Mouse (Mus musculus) frontal cortex, adult 2 months (tissue): ENCODE measurements around the gene Car5a. TPM values are rescaled to one million over a fixed set of nuclear protein-coding genes. Genes with fewer than 3 reads are reported as not detected.

ENCODE experiments used
- DNase-seq, 2 experiments: peaks; one replicate each; pipeline ENCODE4 v3.0.0; 2022; ENCODE audit warnings: low spot score in 1 of 2; ENCODE audit errors: extremely low spot score in 1 of 2
- polyA plus RNA-seq: library from polyadenylated mRNA; depleted of rRNA; stranded (reverse); fragments of >200 nt; gene quantifications from 2 replicates; pipeline ENCODE4 v1.2.3, GENCODE M21; 2012

Gene Car5a
- polyA plus RNA-seq, 1 experiment = 0.34 TPM

- DNase-seq = no peak
Measured at GRCm38 (mm10) chr8:121908378-121909147, 36.1 kb downstream of the Car5a start.

- DNase-seq = peak; percentile 88 to 96
Measured at GRCm38 (mm10) chr8:121907587-121908248, 37.0 kb downstream of the Car5a start, which contains the start of gene Slc7a5. TSS of gene Slc7a5 (minus strand) at chr8:121907694.

- peak in 1 of 2 experiments; percentile 47 for DNase-seq
Measured at GRCm38 (mm10) chr8:121906542-121907512, 37.9 kb downstream of the Car5a start.

DNA sequence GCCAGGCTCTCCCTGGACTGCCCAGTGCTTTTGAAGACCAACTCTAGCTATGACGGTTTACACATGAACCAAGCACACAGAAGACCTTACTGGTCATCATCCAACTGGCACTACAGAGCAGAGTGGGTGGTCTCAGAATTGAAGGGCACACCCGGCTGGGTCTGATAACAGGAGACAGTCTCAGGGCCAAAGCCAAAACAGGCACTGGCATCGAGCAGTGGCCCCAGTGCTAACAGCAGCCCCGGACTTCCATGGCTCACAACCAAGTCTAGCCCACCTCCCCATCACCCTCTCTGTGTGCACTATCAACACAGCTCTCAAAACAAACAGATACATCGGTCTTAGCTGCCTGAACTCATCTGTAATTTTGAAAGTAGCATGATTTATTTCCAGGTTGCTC is 38.8 kb downstream of the Car5a start:
- no peak for DNase-seq

GRCm38 (mm10) chr8:121905420-121905819 is 39.3 kb downstream of the Car5a start:
- DNase-seq = no peak

DNA sequence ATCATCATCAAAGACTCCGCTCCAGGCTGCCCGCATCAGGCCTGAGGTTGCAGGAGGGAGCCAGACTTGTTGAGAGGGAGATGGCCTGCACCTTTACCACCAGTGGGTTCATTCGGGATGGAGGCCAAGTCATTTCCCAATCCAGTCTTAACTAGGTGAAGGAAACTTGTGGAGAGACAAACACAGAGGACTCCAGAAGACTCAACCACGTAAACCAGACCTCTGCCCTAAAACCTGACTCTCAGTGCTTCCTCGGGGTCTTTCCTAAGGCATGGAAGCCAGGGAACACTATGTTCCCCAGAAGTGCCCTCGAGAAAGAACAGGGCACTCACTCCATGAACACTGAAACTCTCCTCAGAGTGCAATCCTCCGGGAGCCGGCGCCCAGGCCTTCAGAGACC is 39.7 kb downstream of the Car5a start:
- no peak for DNase-seq

- DNase-seq = no peak
Measured at GRCm38 (mm10) chr8:121903977-121904376, 40.7 kb downstream of the Car5a start.

GRCm38 (mm10) chr8:121901498-121902236 is 43.0 kb downstream of the Car5a start:
- DNase-seq = no peak

GRCm38 (mm10) chr8:121899180-121900044 is 45.3 kb downstream of the Car5a start:
- no peak for DNase-seq

DNA sequence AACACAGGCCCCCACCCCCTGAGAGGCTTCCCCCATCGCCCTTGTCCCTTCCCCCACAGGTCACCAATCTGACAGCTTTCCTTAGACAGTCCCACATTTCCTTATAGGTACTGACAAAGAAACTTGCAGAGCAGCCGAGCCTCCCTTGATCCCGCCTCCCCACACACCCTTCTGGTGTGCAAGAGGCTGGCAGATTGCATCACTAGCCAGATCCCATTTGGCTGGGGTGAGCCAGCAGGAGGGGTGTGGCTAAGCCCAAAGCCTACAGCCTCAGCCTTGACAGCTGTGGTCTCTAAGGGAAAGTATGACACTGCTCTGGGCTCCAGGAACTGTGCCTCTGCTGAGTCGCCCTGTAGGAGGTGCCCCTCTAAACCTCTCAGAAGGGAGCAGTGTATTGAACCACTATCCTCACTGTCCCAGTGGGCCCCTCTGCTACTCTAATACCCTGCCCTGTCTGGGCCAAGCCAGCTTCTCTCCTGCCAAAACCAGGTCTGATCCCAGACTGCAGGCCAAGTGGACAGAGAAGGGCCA is 46.2 kb downstream of the Car5a start:
- peak; percentile 72 to 82 for DNase-seq

- DNase-seq = peak; percentile 61 to 77
Measured at GRCm38 (mm10) chr8:121897871-121898381, 46.8 kb downstream of the Car5a start.

DNA sequence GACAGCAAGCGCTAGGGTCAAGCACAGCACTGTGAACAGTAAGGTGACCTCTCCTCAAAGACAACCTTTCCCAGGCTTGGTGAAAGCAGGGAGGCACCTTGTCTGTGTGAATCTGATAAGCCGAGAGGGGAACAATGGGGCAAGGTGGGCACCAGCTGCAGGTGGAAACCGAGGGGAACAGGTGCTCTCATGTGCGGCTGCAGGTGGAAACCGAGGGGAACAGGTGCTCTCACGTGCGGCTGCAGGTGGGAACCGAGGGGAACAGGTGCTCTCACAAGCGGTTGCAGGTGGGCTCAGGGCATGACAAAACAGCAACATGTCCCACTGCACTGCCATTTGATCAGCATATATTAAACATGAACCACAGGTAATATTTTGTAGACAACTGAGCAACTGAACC is 47.5 kb downstream of the Car5a start:
- no peak for DNase-seq

DNA sequence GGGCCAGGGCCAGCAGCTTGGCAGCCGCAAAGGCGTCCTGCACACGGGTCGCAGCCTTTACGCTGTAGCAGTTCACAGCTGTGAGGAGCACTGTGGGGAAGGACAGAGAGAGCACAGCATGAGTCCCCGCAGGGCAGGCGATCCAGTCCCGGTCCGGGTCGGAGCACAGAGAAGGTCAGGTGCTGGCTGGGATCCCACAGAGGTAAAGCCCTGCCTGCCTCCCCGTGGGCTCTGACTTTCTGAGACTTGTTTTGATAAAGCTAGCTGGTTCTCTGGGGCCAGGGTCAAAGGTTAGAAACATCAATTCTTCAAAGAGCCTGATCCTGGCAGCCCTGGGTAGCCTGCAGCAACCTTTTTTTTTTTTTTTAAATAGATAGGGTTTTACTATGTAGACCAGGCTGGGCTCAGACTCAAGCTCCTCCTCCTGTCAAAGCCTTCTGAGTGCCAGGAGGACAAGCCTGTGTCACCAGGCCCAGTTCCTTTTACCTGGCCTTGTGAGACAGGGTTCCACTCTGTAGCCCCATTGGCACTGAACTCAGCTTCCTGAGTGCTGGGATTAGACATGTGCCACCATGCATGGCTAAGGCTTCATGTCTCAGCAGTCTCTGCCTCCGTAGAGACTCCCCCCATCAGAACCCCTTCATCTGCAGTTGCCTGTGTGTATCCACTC is 48.1 kb downstream of the Car5a start:
- no peak for DNase-seq

- no peak for DNase-seq
Measured at GRCm38 (mm10) chr8:121895910-121896309, 48.8 kb downstream of the Car5a start.

- no peak for DNase-seq
Measured at GRCm38 (mm10) chr8:121892875-121893274, 51.8 kb downstream of the Car5a start.

GRCm38 (mm10) chr8:121889810-121890785 is 54.6 kb downstream of the Car5a start:
- no peak for DNase-seq

DNA sequence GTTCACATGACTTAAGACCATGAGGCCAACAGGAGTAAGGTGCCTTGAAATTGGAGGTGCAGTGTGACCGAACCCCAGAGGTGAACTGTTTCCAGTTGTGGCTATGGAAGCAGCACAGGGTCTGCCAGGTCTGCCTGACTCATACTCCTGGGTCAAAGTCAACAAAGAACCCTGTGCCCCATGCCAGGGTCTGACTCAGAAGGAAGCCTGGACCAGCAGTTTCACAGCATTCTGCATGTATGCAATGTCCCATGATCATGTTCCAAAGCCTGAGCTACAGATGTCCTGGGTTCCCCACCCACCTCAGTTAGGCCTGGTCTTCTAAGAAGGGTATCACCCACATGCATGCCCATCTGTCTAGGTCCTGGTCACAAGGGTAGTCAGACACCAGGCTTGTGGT is 55.4 kb downstream of the Car5a start:
- DNase-seq = no peak
